Mouse (Mus musculus) gastrocnemius, postnatal 25 days (tissue): ENCODE results near the gene Atp13a1. TPM values are rescaled to one million over a fixed set of nuclear protein-coding genes. Genes with fewer than 3 reads are reported as not detected.

ENCODE experiments used
- DNase-seq: peaks from one replicate; pipeline ENCODE4 v3.0.0; 2022
- long read RNA-seq, 2 experiments: library from polyadenylated mRNA; stranded (forward); transcript quantifications; one replicate each; pipeline ENCODE4 v2.0.0; 2021
- total RNA-seq, 2 experiments: library from RNA; stranded (reverse); gene quantifications; 1 replicate in 1 of 2; 2 replicates in 1 of 2; pipeline ENCODE4 v1.2.3; 2021

Gene Atp13a1
- 10 to 100 TPM in 1 of 2 experiments, 1 to 10 TPM in 1; 9.4 to 11.3 TPM for total RNA-seq
- long read RNA-seq, experiment 1, partial matches to known transcripts, result 5 of 7 reads
- long read RNA-seq, experiment 1, other reads (novel, unspliced or antisense), result 0 of 7 reads
- long read RNA-seq, experiment 2, transcript Atp13a1-201 (26 exons, 3,915 nt), result major isoform, 11 of 16 reads
- long read RNA-seq, experiment 2, partial matches to known transcripts, result 3 of 16 reads
- long read RNA-seq, experiment 2, other reads (novel, unspliced or antisense), result 2 of 16 reads

- peak; percentile 81 for DNase-seq
Observed at GRCm38 (mm10) chr8:69790773-69791367, at the start of gene Atp13a1, which contains the start of gene Zfp866. Gene Atp13a1 (plus strand): TSS chr8:69791163. Gene Zfp866 (minus strand): TSS chr8:69791178.

GRCm38 (mm10) chr8:69741231-69741630 lies 49.7 kb upstream of the Atp13a1 start:
- DNase-seq, result no peak

GRCm38 (mm10) chr8:69749544-69750454 lies 41.2 kb upstream of the Atp13a1 start, which contains the start of gene Zfp963:
Gene Zfp963 (minus strand): TSS chr8:69749970.
- DNase-seq, result peak; percentile 93

GRCm38 (mm10) chr8:69752437-69752836 lies 38.5 kb upstream of the Atp13a1 start:
- DNase-seq, result no peak

GRCm38 (mm10) chr8:69758316-69758715 lies 32.6 kb upstream of the Atp13a1 start:
- no peak for DNase-seq

GRCm38 (mm10) chr8:69761814-69762445 lies 29.0 kb upstream of the Atp13a1 start:
- DNase-seq, result no peak

- no peak for DNase-seq
Observed at GRCm38 (mm10) chr8:69771221-69771620, 19.7 kb upstream of the Atp13a1 start.

GRCm38 (mm10) chr8:69772106-69772505 lies 18.9 kb upstream of the Atp13a1 start:
- DNase-seq, result no peak

- peak; percentile 90 for DNase-seq
Observed at GRCm38 (mm10) chr8:69774503-69775148, 16.3 kb upstream of the Atp13a1 start, which contains the start of gene Gm20422. Gene Gm20422 (minus strand): TSS chr8:69774886.

- DNase-seq, result no peak
Observed at GRCm38 (mm10) chr8:69775149-69775534, 15.8 kb upstream of the Atp13a1 start.

- DNase-seq, result no peak
Observed at GRCm38 (mm10) chr8:69777111-69777510, 13.9 kb upstream of the Atp13a1 start.

- no peak for DNase-seq
Observed at GRCm38 (mm10) chr8:69789105-69789504, 1.9 kb upstream of the Atp13a1 start.

GRCm38 (mm10) chr8:69789731-69790130 lies 1.2 kb upstream of the Atp13a1 start:
- DNase-seq, result no peak

GRCm38 (mm10) chr8:69790364-69790763 lies 599 bp upstream of the Atp13a1 start:
- DNase-seq, result no peak

GRCm38 (mm10) chr8:69791415-69792068 lies 579 bp downstream of the Atp13a1 start:
- DNase-seq, result peak; percentile 41

GRCm38 (mm10) chr8:69793666-69794065 lies 2.7 kb downstream of the Atp13a1 start:
- DNase-seq, result no peak

GRCm38 (mm10) chr8:69794096-69794495 lies 3.1 kb downstream of the Atp13a1 start:
- no peak for DNase-seq

- no peak for DNase-seq
Observed at GRCm38 (mm10) chr8:69794901-69795300, 3.9 kb downstream of the Atp13a1 start.

GRCm38 (mm10) chr8:69796721-69797345 lies 5.9 kb downstream of the Atp13a1 start:
- no peak for DNase-seq

GRCm38 (mm10) chr8:69797661-69798060 lies 6.7 kb downstream of the Atp13a1 start:
- no peak for DNase-seq

GRCm38 (mm10) chr8:69799261-69799660 lies 8.3 kb downstream of the Atp13a1 start:
- peak; percentile 5 for DNase-seq
